Mouse (Mus musculus) T-cell, adult 2 months (primary cell): ENCODE results near the gene Kcnmb3.
"Not testable (repeated sequence)": the region's sequence is repeated elsewhere in the genome, so short reads cannot be mapped to it uniquely, and the experiment has no call there.

Experiments
- DNase-seq: peaks from one replicate; pipeline ENCODE4 v3.0.0; 2022; ENCODE audit warnings: low spot score

Gene Kcnmb3

GRCm38 (mm10) chr3:32434016-32434415, 58.0 kb downstream of the Kcnmb3 start:
- DNase-seq, result no peak

GRCm38 (mm10) chr3:32430394-32430793, 61.6 kb downstream of the Kcnmb3 start:
- DNase-seq, result no peak

GRCm38 (mm10) chr3:32429351-32429750, 62.7 kb downstream of the Kcnmb3 start:
- DNase-seq, result not testable (repeated sequence)

- DNase-seq, result no peak
Observed at GRCm38 (mm10) chr3:32428921-32429320, 63.1 kb downstream of the Kcnmb3 start.

DNA sequence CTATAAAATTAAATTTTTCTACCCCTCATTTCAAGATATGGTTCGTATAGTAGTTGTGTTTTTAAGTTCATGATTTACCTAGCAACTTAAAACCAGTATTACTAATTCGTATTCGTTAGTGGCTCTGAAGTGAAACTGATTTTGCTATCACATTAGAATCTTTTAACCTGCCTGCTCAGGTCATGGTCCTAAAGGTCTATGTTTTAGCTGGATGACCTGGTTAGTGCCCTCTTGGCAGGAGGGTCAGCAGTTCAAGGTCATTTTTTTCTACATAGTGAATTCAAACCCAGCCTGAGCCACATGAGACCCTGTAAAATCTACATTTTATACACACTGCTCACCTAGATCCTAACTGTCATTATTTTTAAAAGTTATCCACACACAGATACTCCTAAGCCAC, 63.7 kb downstream of the Kcnmb3 start:
- DNase-seq, result no peak

DNA sequence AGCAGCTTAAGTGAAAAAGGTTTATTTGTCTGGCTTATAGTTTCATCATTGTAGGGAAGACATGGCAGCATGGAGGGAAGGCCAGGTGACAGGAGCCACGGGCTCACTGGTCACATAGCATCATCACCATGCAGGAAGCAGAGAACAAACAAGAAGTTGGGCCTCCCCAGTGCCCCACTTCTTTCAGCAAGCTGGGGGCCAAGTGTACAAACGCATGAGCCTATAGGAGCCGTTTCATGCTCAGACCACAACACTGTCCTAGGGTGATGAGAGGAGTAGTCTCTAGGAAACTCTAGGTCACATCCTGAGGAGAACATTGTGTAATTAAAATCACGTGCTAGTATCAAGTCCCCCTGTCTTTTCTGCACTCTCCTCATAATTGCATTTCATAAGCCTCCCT, 64.3 kb downstream of the Kcnmb3 start:
- DNase-seq, result no peak
